Mouse (Mus musculus): ENCODE measurements around the gene Srp14. TPM values are rescaled to one million over a fixed set of nuclear protein-coding genes. Genes with fewer than 3 reads are reported as not detected.
A peak's percentile ranks its signal among the peaks of the same experiment; 100 is the strongest.

Srp14 gene
- polyA plus RNA-seq, 1 experiment = 221 TPM

DNA sequence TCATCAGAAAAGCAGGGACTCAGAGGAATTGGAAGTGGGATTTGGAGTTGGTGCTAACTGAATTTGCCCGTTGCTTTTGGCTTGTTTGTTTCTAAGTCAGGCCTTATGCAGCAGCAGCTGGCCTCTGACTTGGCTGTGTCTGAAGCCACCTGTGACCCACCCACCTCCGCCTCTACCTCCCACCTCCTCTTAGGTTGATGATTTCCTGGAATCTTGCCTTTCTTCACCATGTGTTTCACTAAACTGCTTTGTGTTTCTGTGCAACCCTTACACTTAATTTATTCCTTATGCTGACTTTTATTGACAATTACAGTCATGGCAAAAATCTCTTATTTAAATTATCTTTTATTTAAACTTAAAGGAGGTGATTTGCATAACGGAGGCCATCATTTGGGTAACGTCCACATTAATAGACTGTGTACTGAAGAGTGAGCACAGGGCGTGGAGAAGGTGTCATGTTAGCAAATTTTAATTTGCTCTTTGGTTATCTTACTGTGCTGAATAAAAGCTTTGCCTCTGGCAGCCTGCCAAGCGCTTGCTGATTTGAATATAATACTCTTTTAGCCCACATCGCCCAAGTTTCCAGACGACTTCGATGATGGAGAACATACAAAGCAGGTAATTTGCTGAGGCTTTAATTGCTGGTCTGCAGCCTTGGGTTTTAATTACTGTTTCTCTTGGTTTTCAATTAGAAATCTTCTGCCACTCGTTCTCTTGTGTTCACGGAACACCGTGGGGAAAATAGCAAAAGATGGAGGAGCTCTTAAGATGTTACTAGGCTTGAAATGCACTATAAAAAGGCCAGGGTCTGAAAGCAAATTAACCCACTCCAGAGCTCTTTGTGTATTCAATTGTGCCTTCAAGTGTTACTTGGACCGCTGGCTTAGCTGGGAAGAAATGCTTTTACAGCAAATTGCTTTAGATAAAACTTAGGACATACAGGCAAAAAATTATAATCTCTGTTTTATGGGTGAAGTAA, 33.5 kb downstream of the Srp14 start:
- Histone ChIP-seq H3K4me1 (ENCODE audit: control insufficient read depth, insufficient read depth, low read length) (no peaks in the 10 kb centered on the region), H3K27ac (ENCODE audit: insufficient read depth, low read length) (no peak overlapping the region), H3K27me3 (ENCODE audit: control insufficient read depth, insufficient read depth, low read length) (no peaks in the 10 kb centered on the region), H3K4me3 (replicated peaks; ENCODE audit: insufficient read depth, low read depth, low read length) (no peak overlapping the region)
- WGBS = 42% methylated on average over 13 of the region's 13 CpGs
- TF ChIP-seq CTCF (IDR thresholded peaks at IDR 0.05; ENCODE audit: borderline replicate concordance, insufficient read depth, low read depth, low read length) (no peak), POLR2A (IDR thresholded peaks at IDR 0.05; ENCODE audit: borderline replicate concordance, insufficient read depth, low read length) (no peak)
- no peak for DNase-seq

DNA sequence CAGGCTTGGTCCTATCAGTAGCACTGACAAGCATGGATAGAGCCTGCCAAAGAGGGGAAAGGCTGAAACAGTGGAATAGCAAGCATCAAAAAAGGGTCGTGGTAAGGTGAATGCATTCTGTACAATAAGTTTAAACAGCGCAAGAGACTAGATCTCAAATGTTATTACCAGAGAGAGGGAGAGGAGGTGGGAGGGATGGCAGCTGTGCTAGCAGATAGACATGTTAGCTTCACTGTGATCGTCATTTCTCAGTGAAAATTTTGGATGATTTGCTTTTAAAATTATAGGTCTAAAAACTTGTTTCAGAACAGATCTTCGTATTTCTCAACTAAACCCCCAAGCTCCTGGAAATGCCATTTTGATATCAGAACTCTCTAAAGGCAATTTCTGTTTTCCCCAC, 36.8 kb downstream of the Srp14 start:
- WGBS = 84% methylated on average over 4 of the region's 4 CpGs
- Histone ChIP-seq H3K27me3 (ENCODE audit: control insufficient read depth, insufficient read depth, low read length) (no peaks in the 10 kb centered on the region), H3K27ac (ENCODE audit: insufficient read depth, low read length) (no peak overlapping the region), H3K4me3 (replicated peaks; ENCODE audit: insufficient read depth, low read depth, low read length) (no peak overlapping the region), H3K4me1 (ENCODE audit: control insufficient read depth, insufficient read depth, low read length) (no peaks in the 10 kb centered on the region)
- no peak for DNase-seq
- TF ChIP-seq CTCF (IDR thresholded peaks at IDR 0.05; ENCODE audit: borderline replicate concordance, insufficient read depth, low read depth, low read length) (no peak), POLR2A (IDR thresholded peaks at IDR 0.05; ENCODE audit: borderline replicate concordance, insufficient read depth, low read length) (no peak)

DNA sequence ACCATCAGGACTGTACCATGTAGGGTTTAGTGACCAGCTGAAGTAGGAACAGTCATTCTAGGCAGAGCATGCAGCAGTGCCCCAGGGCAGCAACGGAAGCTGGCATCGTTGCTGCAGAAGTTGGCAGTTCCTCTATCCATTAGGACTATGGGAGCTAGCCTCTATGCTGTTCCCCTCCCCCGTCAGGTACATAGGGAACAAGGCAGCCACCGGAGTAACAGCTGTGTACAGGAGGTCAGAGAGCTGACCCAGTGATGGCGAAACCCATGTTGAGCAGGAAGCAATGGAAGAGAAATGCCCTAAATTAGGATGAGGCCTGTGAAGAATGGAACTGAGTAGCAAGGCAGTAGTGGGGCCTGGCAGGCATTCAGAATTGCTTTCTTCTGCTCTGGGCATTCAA, 37.3 kb downstream of the Srp14 start:
- H3K4me3 ChIP-seq (replicated peaks; ENCODE audit: insufficient read depth, low read depth, low read length) = no peak overlapping the region
- DNase-seq = no peak
- H3K27ac ChIP-seq (ENCODE audit: insufficient read depth, low read length) = no peak overlapping the region
- 55% methylated on average over 5 of the region's 5 CpGs for WGBS
- H3K4me1 ChIP-seq (ENCODE audit: control insufficient read depth, insufficient read depth, low read length) = no peaks in the 10 kb centered on the region
- H3K27me3 ChIP-seq (ENCODE audit: control insufficient read depth, insufficient read depth, low read length) = no peaks in the 10 kb centered on the region
- TF ChIP-seq CTCF (IDR thresholded peaks at IDR 0.05; ENCODE audit: borderline replicate concordance, insufficient read depth, low read depth, low read length) (no peak), POLR2A (IDR thresholded peaks at IDR 0.05; ENCODE audit: borderline replicate concordance, insufficient read depth, low read length) (no peak)

GRCm38 (mm10) chr2:118431589-118431988, 47.9 kb downstream of the Srp14 start:
- TF ChIP-seq POLR2A (IDR thresholded peaks at IDR 0.05; ENCODE audit: borderline replicate concordance, insufficient read depth, low read length) (no peak), CTCF (IDR thresholded peaks at IDR 0.05; ENCODE audit: borderline replicate concordance, insufficient read depth, low read depth, low read length) (peak; percentile 67)
- no peak overlapping the region for H3K27ac ChIP-seq (ENCODE audit: insufficient read depth, low read length)
- H3K4me3 ChIP-seq (replicated peaks; ENCODE audit: insufficient read depth, low read depth, low read length) = no peak overlapping the region
- DNase-seq = peak; percentile 17 to 28
- no peaks in the 10 kb centered on the region for H3K27me3 ChIP-seq (ENCODE audit: control insufficient read depth, insufficient read depth, low read length)
- H3K4me1 ChIP-seq (ENCODE audit: control insufficient read depth, insufficient read depth, low read length) = no peaks in the 10 kb centered on the region
- WGBS = 71% methylated on average over 5 of the region's 5 CpGs

DNA sequence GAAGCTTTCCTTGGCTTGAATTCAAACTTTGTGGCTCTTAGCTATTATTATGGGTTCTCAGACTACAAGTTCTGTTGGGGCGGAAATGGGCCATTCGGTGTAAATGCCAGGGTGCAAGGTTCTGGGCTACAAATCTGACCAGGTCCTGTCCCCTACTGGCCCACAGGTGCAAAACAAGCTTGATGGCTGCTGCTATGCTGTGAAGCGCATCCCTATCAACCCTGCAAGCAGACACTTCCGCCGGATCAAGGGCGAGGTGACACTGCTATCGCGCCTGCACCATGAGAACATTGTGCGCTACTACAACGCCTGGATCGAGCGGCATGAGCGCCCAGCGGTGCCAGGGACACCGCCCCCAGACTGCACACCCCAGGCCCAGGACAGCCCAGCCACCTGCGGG, 48.9 kb downstream of the Srp14 start:
- Histone ChIP-seq H3K4me1 (ENCODE audit: control insufficient read depth, insufficient read depth, low read length) (no peaks in the 10 kb centered on the region), H3K4me3 (replicated peaks; ENCODE audit: insufficient read depth, low read depth, low read length) (no peak overlapping the region), H3K27ac (ENCODE audit: insufficient read depth, low read length) (no peak overlapping the region), H3K27me3 (ENCODE audit: control insufficient read depth, insufficient read depth, low read length) (no peaks in the 10 kb centered on the region)
- 88% methylated on average over 16 of the region's 16 CpGs for WGBS
- TF ChIP-seq POLR2A (IDR thresholded peaks at IDR 0.05; ENCODE audit: borderline replicate concordance, insufficient read depth, low read length) (no peak), CTCF (IDR thresholded peaks at IDR 0.05; ENCODE audit: borderline replicate concordance, insufficient read depth, low read depth, low read length) (0 out of 2 replicates have a peak, but pooled peaks have one; percentile 7)
- no peak for DNase-seq

GRCm38 (mm10) chr2:118429297-118429696, 50.2 kb downstream of the Srp14 start:
- no peaks in the 10 kb centered on the region for H3K27me3 ChIP-seq (ENCODE audit: control insufficient read depth, insufficient read depth, low read length)
- H3K4me3 ChIP-seq (replicated peaks; ENCODE audit: insufficient read depth, low read depth, low read length) = no peak overlapping the region
- no peaks in the 10 kb centered on the region for H3K4me1 ChIP-seq (ENCODE audit: control insufficient read depth, insufficient read depth, low read length)
- WGBS = 87% methylated on average over 9 of the region's 9 CpGs
- no peak for DNase-seq
- no peak overlapping the region for H3K27ac ChIP-seq (ENCODE audit: insufficient read depth, low read length)
- TF ChIP-seq POLR2A (IDR thresholded peaks at IDR 0.05; ENCODE audit: borderline replicate concordance, insufficient read depth, low read length) = no peak
- no peak for TF ChIP-seq CTCF (IDR thresholded peaks at IDR 0.05; ENCODE audit: borderline replicate concordance, insufficient read depth, low read depth, low read length)

DNA sequence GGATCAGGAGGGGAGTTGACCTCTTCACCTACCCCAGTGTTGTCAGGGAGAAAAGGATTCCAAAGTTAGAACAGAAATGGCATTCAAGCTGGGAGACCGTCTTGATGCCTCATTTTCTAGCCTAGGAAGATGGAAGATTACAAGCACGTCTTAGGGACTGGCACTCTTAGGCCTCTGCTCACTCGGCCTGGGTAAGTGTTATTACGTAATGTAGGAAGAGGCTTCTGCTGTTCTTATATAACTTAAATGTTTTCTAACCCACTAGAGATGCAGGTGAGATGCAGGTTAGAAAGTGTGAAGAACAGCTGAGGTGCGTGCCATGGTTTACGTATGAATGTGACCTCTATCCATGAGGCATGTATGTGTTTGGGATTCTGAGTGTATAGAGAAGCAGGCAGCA, 51.2 kb downstream of the Srp14 start:
- DNase-seq = no peak
- TF ChIP-seq CTCF (IDR thresholded peaks at IDR 0.05; ENCODE audit: borderline replicate concordance, insufficient read depth, low read depth, low read length) (no peak), POLR2A (IDR thresholded peaks at IDR 0.05; ENCODE audit: borderline replicate concordance, insufficient read depth, low read length) (no peak)
- WGBS = 86% methylated on average over 6 of the region's 6 CpGs
- Histone ChIP-seq H3K27me3 (ENCODE audit: control insufficient read depth, insufficient read depth, low read length) (no peaks in the 10 kb centered on the region), H3K4me3 (replicated peaks; ENCODE audit: insufficient read depth, low read depth, low read length) (no peak overlapping the region), H3K27ac (ENCODE audit: insufficient read depth, low read length) (no peak overlapping the region), H3K4me1 (ENCODE audit: control insufficient read depth, insufficient read depth, low read length) (no peaks in the 10 kb centered on the region)

Other genes starting within 250 kb of the Srp14 start
- 0.36 and 0.38 TPM in 2 replicates for gene Fsip1, start 222.7 kb downstream of the Srp14 start, polyA plus RNA-seq (2012; rRNA removed)
- gene Gpr176, start 106.3 kb downstream of the Srp14 start, polyA plus RNA-seq (2012; rRNA removed) = 4.4 and 5.6 TPM in 2 replicates
- gene Eif2ak4, start 91.1 kb downstream of the Srp14 start, polyA plus RNA-seq (2012; rRNA removed) = 21.5 and 23.0 TPM in 2 replicates
- gene Bmf, start 70.0 kb upstream of the Srp14 start, polyA plus RNA-seq (2012; rRNA removed) = 8.6 and 9.2 TPM in 2 replicates
- gene Bub1b, start 118.5 kb upstream of the Srp14 start, polyA plus RNA-seq (2012; rRNA removed) = 2.9 and 3.4 TPM in 2 replicates
- gene Pak6, start 183.6 kb upstream of the Srp14 start, polyA plus RNA-seq (2012; rRNA removed) = 5.6 and 6.4 TPM in 2 replicates
- 0.41 and 0.82 TPM in 2 replicates for gene Ankrd63, start 224.3 kb upstream of the Srp14 start, polyA plus RNA-seq (2012; rRNA removed)
- gene Plcb2, start 248.7 kb upstream of the Srp14 start, polyA plus RNA-seq (2012; rRNA removed) = 0.86 and 0.97 TPM in 2 replicates

All from cerebellum, adult 2 months (tissue).